Mouse (Mus musculus): ENCODE results near the gene Iqcc.

GRCm38 (mm10) chr4:129616631-129617030 lies 2.3 kb downstream of the Iqcc start:
- no peak for TF ChIP-seq CTCF (IDR thresholded peaks at IDR 0.05; ENCODE audit: low read depth)
- TF ChIP-seq EP300 (IDR thresholded peaks at IDR 0.05; ENCODE audit: low read depth), result no peak
